Mouse (Mus musculus) testis, postnatal 10 days (tissue): ENCODE measurements around the gene Plch2.

Experiments
- DNase-seq: peaks from one replicate; pipeline ENCODE4 v3.0.0; 2021; ENCODE audit warnings: low spot score

Gene Plch2

DNA sequence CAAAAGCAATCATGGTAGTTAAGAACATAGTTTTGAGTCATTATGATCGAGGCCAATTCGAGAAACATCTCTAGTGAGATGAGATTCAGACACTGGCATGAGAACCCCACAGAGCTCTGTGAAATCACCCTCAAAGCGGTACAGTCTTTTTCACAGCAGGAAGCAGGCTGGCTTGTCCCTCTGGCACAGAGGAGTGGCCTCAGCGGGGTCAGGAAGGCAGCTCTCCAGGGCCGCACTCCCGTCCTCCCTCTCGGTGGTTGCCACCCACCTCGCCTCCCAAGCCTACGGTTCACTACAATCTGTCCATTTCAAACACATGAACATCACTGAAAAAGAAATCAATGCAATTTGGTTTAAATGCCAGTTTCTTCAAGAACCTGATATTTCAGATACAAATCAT is 17.8 kb upstream of the Plch2 start:
- DNase-seq: no peak

DNA sequence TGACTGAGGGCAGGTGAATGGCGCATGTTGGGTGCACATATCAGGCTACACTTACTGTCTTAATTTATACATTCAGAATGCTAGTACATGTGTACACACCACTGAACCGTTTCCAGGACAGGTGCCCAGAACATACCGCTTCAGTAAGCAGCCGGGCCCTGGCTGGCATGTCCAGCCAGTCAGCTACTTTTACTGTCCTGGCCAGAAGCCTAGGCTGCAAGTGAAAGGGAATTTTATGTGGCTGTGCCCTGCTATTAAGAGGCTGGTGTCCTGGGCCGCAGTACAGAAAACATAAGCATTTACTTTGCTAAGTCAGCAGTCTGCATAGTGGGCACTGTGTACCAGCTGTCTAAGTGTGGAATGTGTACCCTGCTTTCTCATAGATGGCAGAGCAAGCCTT is 14.3 kb upstream of the Plch2 start:
- DNase-seq: no peak

DNA sequence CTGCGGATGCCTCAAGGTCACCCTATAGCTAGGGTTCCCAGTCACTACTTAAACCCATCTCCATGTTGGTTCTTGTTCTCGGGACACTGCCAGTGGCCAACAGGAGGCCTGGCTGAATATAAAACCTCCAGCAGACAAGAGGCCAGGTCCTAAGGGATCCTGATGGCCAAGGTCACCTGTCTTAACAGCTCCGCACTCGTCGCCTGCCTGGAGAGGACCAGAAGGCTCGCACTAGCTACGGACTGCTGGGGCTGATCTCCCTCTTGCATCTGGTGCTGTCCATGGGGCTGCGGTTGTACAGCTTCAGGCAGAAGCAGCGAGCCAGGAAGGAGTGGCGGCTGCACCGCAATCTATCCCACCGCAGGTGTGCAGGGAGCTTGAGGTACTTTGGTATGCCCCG is 13.6 kb upstream of the Plch2 start:
- no peak for DNase-seq

DNA sequence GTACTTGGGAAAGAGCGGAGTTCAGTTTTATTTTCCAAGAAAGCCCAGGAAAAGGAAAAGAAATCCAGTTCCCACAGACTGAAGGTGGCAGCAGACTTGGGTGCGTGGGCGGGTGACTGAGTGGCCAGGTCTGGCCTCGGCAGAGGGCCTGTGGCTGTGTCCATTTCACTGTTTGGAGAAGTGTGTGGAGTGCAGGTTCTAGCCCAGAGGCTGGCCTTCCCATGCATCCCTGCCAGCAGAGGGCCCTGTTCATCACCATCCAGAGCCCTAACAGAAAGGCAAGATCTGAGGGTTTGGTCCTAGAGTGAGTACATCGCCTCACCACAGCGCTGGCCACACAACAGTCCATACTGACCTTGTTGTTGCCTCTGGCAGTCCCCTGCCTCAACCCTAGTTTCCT is 12.6 kb upstream of the Plch2 start:
- DNase-seq: peak; percentile 53

DNA sequence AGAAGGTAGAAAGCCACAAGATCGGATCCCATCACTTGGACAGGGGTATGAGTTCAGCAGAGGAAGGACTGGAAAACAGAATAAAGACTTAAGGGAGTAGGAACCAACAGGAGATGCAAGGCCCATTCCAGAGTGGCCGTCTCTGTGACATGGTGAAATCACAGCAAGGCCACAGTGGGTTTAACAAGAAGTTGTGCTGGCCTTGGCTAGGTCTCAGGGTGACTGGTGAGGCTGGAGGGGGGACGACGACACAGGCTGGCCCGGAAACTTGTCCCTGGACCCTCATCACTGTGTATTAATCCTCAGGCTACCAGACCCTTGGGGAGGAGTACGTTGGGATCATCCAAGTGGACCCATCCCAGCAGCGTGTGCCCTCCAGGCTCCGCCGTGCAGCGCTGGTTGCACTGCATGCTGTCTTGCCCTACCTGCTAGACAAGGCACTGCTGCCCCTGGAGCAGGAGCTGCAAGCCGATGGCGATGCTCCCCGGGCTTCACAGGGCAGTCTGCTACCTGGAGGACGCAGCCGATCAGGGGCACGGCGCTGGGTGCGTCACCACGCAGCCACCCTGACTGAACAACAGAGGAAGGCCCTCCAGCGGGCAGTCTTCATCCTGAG is 11.9 kb upstream of the Plch2 start:
- no peak for DNase-seq

DNA sequence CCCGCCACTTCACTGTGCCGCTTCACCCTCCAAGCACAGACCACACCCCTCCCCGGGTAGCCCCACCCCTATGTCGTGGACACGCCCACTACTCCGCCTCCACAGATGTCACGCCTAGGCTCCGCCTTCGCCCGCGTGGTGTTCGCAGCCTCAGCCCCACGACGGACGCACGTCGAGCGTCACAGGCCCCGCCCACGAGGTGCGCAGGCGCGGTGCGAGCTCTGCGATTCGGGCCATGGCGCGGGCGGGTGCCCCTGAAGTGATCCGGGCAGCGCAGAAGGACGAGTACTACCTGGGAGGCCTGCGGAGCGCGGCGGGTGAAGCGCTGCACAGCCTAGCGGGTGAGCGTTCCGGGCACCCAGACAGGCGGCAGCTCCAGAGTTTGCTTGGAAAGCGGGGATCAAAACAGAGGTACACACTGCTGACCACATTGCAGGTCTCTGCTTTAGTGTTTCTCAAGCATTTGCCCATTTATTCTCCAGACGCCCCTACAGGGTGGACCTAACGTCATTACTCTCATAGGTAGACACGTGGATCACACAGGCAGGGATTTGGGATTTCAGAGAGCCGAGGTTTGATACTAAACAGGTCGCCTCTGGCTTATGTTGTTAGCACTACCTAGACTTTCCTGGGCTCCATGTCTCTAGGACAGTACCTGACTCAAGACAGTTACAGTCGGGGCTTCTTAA is 10.4 kb upstream of the Plch2 start, which contains the start of gene Pex10:
TSS of gene Pex10 (plus strand) at position 183 of the 689 bp plus-strand sequence.
- DNase-seq: peak; percentile 99

DNA sequence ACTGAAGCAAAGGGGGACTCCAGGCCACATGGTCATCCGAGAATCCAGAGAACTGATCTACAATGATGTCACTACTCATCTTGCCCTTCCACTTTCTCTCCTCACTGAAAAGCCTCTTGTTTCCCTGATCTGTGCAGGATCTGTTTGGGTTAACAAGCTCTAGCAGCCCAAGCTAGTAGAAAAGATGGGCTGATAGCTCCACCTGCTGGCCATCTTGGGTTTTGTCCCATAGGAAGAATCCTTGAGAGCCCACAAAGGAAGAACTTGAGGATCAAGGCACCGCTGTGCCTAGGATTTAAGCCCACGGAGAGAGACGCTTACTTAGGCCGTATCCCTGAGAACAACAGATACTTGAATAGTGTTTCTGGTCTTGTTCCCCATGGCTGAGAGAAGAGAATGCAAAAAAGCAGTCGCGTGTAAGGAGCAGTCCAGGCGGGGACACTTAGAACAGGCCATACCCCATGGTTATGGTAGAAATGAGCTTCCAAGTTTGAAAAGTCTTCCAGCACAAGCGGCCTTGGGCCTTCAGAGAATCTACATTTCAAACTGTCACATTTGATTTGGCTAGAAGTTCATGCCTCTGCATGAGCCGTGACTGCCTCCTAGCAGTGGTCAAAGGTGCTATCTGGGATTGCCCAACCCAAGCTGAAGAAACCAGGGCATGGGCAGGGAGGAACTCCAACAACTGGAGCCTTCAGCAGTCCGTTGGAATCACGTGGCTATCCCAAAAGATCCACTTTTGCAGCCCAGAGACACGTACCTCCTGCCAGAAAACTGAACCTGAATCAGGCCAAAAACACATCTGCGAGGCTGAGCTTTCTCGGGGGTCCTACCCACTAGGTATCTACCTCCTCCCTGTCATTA is 9.6 kb upstream of the Plch2 start:
- DNase-seq: peak; percentile 90

DNA sequence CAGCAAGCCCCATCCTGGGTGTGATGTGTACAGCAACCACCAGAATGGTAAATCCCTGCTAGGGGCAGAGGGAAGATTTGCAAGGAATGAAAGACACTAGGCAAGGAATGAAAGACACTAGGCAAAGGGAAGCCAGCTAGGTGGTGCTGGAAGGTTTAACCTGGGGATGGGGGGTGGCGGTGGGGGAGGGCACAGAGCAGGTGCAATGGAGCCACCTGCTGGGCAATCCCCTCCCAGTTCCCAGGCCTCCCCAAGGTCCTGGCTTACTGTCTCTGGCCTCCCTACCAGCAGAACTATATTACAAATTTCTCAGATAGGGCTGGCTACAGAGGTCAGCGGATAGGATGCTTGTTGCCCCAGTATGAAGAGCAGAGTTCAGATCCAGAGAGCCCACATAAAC is 7.9 kb upstream of the Plch2 start:
- no peak for DNase-seq

DNA sequence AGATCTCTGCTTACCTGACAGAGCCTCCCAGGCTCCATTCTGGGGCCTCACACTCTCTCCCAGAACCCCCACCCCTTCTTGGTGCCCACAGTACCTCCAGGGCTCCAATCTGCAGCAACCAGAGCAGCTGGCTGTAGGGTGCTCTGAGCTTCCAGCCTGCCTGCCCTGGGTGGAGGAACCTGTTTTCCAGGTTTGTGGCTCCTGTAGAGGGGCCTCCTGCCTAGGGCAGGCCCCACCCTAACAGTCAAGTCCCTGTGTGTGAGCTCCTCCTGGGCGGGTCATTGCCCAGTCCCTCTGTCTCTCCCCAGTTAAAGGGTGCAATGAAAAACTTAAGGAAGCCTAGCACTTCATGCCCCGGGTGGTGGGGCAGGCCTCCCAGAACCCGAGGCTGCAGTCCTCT is 7.3 kb upstream of the Plch2 start:
- no peak for DNase-seq

DNA sequence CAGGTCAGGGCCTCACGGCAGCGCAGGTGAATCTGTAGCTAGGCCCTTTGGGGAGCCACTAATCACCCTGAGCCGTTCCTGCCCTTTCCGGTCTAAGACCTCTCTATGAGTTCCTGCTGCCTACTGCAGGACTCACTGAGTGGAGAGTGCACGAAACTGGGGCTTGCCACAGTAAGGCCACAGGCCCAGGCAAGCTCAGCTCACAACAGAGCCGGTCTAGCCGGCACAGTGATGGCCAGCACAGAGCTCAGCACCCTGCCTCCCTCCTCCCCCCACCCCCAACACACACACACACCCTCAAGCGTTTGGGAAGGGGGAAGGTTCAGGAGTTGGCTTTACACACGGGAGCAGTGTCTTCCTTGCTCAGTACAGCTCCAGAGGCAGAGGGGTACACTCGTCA is 1.7 kb upstream of the Plch2 start:
- no peak for DNase-seq

DNA sequence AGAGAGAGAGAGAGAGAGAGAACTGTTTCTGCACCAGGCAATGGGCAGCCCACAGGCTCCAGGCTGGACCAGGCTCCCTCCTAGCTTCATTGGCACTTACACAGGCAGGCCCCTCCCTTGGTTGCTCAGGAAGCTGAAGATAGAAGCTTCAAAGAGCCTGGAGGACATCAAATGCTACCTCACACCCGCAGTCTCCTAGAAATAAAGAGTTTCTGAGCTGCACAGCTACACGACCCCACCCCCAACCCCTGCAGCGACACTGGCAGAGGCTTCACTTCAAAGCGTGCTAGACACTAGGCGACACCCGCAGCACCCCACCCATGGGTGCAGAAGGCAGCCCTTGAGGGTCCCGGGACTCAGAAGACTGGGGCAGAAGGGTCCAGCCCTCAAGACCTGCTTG is 6.5 kb downstream of the Plch2 start:
- DNase-seq: no peak

DNA sequence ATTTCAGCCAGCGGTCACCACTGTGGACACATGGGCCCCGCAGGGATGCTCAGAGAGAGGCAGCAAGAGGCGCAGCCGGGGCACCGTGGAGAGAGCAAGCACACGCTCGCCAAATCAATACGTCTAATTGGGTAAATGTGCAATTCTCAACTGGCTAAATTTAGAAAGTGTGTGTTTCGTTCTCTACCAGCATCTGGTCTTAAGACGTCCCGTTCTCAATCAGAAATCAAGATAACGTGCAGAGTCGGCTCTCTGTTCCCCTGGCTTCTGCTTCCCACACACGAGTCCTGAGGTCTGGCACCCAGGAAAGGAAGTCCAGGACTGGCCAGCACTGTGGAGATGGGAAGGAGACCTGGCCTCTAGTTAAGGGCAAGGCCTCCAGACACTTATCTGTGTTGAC is 9.9 kb downstream of the Plch2 start:
- no peak for DNase-seq

DNA sequence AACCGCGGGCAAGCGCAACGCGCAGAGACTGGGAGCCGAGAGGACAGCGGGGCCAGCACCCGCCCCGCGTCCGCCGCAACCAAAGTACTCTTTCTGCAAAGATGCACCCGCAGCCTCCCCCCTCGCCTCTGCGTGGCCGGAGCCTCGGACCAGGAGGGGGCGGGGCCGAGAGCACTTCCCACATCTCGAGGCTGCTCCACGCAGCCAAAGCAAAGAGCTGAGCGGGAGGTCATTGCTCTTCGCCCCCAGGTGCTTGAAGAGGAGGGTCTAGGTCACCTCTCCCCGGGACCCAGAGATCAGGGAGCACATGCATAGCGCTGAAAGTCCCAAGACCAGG is 13.3 kb downstream of the Plch2 start:
- no peak for DNase-seq

DNA sequence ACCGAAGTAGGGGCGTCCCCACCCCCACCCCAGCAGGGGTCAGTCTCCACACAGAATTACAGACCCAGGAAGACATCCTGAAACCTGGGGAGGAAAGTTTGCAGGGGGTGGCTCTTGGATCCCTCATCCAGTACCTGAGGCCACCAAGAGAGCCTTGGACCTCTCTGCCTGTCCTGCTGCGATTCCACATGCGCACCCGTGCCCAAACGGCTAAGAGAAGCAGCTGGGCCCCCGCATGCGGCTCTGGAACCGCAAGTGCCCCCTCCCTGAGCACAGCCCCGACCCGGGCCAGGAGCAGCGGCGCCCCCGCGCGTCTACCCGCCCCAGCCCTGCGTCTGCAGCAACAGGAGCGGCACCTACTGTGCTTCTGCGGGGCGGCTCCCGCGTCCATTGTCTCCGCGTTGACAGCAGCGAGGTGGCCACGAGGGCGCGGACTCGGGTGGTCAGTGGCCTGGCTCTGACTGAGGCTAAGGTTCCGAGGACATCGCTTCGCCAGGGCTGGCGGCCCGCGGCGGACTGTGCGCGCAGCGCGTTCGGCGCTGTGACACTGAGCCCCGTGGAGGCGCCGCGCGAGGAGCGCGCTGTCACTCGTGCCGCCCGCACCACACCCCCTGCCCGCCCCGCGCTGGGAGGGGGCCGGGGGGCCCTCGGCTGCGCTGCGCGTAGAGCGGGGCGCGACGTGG is 13.8 kb downstream of the Plch2 start:
- no peak for DNase-seq

DNA sequence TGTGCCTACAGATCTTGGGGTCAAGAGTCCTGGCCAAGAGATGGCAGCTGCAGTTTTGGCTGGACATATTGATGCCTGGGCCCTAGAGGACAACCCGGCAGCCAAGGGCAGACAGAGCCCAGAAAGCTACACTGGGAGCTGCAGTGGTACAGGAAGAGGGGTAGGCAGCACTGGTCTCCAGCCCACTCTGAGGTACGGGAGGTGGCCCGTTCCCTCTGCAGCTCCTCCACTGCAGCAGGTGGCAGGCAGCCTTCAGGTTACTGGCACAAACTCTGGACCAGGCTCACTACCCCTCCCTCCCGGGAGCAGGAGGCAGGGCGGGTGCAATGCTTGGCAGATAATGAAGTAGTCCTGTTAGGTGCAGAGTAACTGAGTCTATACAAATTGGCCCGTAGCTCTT is 15.9 kb downstream of the Plch2 start:
- DNase-seq: no peak

DNA sequence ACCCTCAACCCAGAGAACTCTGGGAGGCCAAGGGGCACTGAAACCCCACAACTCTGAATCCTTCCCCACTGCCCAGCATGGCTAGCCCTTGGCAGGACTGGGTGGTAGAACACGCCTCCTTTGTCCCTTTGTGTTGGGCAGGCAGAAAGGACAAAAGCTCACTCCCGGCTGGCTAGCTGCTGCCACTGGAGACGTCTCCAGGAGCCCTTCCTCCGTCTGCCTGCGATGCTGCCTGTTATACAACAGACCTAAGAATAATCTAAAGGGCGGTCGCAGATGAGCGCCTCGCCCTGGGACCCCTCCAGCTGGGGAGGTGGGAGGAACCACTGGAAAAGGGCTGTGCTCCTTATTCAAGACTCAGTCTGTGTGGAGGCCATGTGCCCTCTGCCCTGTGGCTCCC is 16.4 kb downstream of the Plch2 start:
- DNase-seq: no peak

DNA sequence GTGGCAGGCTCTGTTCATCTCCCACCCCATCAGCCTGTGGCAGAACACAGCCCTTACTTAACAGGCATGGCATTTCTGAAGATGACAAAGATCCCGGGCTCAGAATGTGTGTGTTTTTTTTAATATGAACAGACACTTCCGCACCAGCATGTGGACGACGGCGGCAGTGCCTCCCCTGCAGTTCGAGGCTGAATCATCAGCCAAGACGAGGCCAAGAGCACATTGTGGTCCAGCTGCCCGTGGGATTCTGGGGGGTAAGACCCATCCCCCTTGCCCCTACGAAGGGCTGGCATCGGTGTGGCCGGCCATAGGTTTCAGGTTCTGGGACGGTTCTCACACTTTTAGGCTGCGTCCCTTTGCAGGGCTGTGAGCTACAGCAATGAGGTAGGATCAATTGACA is 21.8 kb downstream of the Plch2 start:
- no peak for DNase-seq

DNA sequence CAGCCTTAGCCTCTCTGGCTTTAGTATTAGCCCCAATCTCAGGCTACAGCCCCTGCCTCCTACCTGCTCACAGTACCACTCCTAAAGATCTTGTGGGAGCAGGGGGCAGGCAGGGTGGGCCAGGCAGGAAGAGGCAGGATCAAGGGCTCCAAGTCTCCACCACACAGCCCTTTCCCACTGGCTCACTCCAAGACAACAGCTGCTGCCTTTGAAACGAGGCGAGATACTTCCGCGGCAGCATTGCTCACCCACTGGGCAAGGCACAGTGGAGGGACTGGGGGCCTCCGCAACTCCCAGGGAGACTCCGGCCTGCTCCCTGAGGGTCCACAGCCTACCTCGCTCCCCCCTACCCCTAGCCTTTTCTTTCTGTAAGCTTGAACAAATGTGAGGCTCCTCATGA is 22.4 kb downstream of the Plch2 start:
- no peak for DNase-seq

DNA sequence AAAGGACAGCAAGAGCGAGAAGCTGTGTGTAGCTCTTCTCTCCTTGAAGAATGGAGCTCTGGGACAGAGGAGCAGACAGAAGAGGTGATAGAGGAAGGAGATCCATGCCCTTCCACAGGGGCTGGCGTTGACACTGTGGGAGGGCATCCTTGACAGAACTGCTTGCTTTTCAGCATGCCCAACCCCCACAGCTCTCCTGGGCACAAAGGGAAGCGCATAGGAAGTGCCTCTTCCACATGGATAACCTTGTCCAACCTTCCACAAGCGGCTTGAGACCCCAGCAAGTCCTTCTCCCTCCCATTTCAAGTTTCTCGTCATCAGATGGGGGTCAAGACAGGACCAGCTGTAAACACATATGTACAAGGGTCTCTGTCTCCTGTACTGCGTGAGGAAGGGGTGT is 23.5 kb downstream of the Plch2 start:
- no peak for DNase-seq

DNA sequence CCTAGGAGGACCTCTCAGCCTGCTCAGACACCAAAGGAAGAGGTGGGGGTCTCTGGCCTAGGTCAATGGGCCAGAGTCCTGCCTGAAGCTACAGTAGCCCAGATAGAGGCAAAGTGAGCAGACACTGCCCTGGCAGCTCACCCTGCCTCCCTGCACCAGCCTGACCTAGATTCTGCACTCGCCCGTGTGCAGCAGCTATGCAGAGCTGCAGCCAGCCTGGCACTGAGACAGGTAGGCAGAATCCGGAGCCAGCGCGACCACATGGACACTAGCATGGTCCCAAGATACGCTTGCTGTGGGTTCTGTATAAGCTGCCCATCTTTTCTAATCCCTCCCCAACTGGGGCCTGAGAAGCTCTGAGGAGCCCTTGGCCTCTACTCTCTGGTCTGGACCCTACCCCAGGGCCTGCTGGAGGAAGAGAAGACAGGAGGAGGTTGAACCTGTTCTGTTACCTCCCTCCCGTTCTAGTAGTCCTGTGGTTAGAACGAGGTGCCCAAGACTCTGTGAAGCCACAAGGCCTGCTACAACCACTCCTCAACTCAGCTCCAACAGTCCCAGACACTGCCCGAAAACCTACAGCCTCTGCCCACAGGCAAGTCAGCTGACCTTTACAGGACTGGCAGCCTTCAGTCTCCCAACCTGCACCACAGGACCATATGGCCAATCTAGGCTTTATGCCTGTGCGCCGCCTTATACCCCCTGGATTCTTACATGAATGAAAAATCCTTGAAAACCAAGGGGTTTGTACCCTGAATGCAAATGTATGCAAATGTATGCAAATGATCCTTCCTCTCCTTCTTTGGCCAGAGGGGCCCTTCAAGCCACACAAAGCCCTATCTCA is 32.2 kb downstream of the Plch2 start:
- DNase-seq: no peak

DNA sequence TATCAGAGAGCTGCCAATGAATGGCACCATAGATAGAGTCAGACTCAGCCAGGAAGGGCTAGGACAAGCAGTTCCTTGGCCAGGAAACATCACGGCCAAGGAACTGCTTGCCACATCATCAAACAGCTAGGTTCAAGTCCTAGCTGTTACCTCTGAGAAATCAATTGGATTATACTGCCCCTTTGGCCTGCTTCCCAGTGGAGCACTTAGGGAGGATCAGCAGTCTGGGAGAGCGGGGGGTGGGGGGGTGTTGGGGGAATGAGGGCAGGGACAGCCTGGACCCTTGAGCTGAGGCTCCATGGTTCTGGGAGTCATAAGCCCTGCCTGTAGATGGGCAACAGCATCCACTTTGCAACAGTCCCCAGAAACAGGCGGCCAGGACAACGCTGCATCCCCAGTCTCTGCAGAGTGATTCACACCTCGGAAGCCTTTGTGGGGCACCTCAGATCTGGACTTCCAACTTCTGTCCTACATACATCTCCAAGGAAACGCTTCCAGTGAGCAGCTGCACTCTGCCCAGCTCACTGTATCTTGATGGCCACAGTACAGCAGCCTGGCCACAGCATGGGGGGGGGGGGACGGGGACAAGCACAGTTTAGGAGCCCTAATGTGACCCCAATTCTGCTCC is 34.2 kb downstream of the Plch2 start:
- no peak for DNase-seq
